In the genomic region with DNA sequence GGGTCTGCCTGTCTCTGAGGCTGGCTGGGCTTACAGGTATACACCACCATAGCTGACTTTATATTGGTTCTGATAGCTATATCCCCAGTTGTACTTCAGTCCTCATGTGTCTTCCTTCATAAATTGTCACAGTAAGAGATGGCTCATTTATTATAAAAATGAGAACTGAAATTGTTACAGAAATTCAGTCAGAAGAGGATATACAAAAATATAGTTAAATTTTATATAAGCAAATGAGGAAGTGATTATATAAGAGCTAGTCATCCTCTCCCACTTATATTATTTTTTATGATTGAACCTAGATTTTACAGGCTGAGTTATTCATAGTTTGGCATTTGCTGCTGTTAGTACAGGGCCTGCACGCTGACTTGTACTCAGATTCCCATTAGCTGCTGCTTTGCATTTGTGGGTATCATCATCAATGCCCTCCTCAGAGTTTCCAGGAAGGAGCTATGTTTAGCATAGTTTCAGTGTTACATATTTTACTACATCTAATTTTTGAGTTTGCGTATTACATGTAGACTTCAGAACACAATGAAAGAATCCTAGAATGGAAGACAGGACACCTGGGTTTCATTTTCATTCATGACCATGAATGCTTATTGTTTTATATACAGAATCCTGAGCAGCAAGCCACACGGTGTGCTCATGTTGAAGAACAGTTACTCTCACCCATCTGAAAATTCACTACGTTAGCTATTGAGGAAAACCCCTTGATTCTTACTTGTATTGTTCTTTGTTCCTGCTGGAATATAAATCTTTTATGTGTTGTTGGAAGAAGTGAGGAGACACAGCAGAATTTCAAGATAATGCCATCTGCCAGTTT, we compare ENCODE assay signal across 28 mouse cellular contexts. TPM values are rescaled to one million over a fixed set of nuclear protein-coding genes. Genes with fewer than 3 reads are reported as not detected.
DNase-seq lines count a peak whose midpoint lies in the region; ATAC-seq and TF ChIP-seq lines count a peak whose summit lies in the region.
"Had no signal": no experiment of that assay in that cellular context is flagged by ENCODE, and none has a peak within 500 bp of the region (broad histone marks: within the 10 kb centered on the region; RNA-seq: fewer than 3 reads in every experiment).

No protein-coding gene starts in this region.

- TF ChIP-seq EP300 in CH12.LX (IDR thresholded peaks at IDR 0.05; ENCODE audit: low read length), result peak; percentile 99

- H3K4me1 ChIP-seq in CH12.LX (ENCODE audit: control insufficient read depth in 1 of 2, insufficient read depth in 2 of 2), result peaks cover 18 to 61% of the 10 kb centered on the region in 2 experiments
- peaks cover 2% of the 10 kb centered on the region; the same call in 1 of the 2 replicates for H3K4me1 ChIP-seq in cortical plate, adult 2 months (ENCODE audit: control insufficient read depth, insufficient read depth, low read length)
- H3K4me1 ChIP-seq: embryonic facial prominence, embryonic 15.5 days; heart, embryonic 15.5 days; kidney, embryonic 15.5 days; limb, embryonic 15.5 days; liver, embryonic 15.5 days; stomach, embryonic 15.5 days had no signal

- dilution Hi-C loops in CH12.LX (cut with MboI; ENCODE audit: extremely low pct_ligation_motif_present, extremely low pct_unique_long_range_greater_than_20kb, low sequenced_read_pairs), result no loop called here

- H3K9me3 ChIP-seq in CH12.LX (replicated peaks; ENCODE audit: low read length), result no peaks in the 10 kb centered on the region
- H3K9me3 ChIP-seq: embryonic facial prominence, embryonic 15.5 days; heart, embryonic 15.5 days; kidney, embryonic 15.5 days; limb, embryonic 15.5 days; liver, embryonic 15.5 days; lung, embryonic 15.5 days; midbrain, embryonic 10.5 days; stomach, embryonic 15.5 days had no signal

- intact Hi-C loops in heart, postnatal 10 days (cut with DNase I), result no loop called here

- H3K79me2 ChIP-seq in CH12.LX (replicated peaks; ENCODE audit: control insufficient read depth, extremely low read depth, insufficient read depth, poor library complexity, severe bottlenecking), result peaks cover 2% of the 10 kb centered on the region

- TF ChIP-seq RAD21 in CH12.LX (IDR thresholded peaks at IDR 0.05; ENCODE audit: low read depth, low read length), result no peak; the same call in 1 of the 2 replicates

- H3K27ac ChIP-seq in CH12.LX (ENCODE audit: insufficient read depth, low read depth), result peak overlapping the region; percentile 86
- peak overlapping the region; percentile 42; the same call in 1 of the 2 replicates for H3K27ac ChIP-seq in cortical plate, adult 2 months (ENCODE audit: insufficient read depth, low read length)
- H3K27ac ChIP-seq: embryonic facial prominence, embryonic 15.5 days; gastrocnemius, adult 2 months; heart, embryonic 15.5 days; kidney, embryonic 15.5 days; limb, embryonic 15.5 days; liver, embryonic 15.5 days; lung, embryonic 15.5 days; midbrain, embryonic 10.5 days; stomach, embryonic 15.5 days had no signal

- H3K36me3 ChIP-seq in CH12.LX (replicated peaks in 1 of 2; ENCODE audit: control insufficient read depth in 1 of 2, insufficient read depth in 1 of 2, low read length in 1 of 2), result peaks cover 0 to 17% of the 10 kb centered on the region in 2 experiments
- H3K36me3 ChIP-seq: embryonic facial prominence, embryonic 15.5 days; heart, embryonic 15.5 days; kidney, embryonic 15.5 days; limb, embryonic 15.5 days; liver, embryonic 15.5 days; lung, embryonic 15.5 days; stomach, embryonic 15.5 days had no signal

- 0 out of 2 replicates have a peak, but pooled peaks have one; percentile 30 for ATAC-seq in neutrophil, adult 5-6 weeks (ENCODE audit: extremely low read depth, insufficient number of reproducible peaks, low FRiP score, poor library complexity, severe bottlenecking)
- ATAC-seq: midbrain, embryonic 16.5 days had no signal

- TF ChIP-seq POLR2A in CH12.LX (IDR thresholded peaks at IDR 0.05; ENCODE audit: low read depth, low read length), result no peak
- TF ChIP-seq POLR2A in cortical plate, adult 2 months (IDR thresholded peaks at IDR 0.05; ENCODE audit: extremely low read depth, insufficient read depth, low read length), result no peak

- in situ Hi-C loops in CH12.LX (cut with MboI; ENCODE audit: low pct_ligation_motif_present, low pct_unique_long_range_greater_than_20kb, low sequenced_read_pairs), result loop anchor here (25.0 kb wide), 1 partner anchor 398 kb away; no protein-coding TSS in a partner anchor

- H3K27me3 ChIP-seq in CH12.LX (replicated peaks), result no peaks in the 10 kb centered on the region
- H3K27me3 ChIP-seq: embryonic facial prominence, embryonic 15.5 days; heart, embryonic 15.5 days; kidney, embryonic 15.5 days; limb, embryonic 15.5 days; liver, embryonic 15.5 days; lung, embryonic 15.5 days; stomach, embryonic 15.5 days had no signal

- no peak for TF ChIP-seq CTCF in CH12.LX (conservative IDR thresholded peaks at IDR 0.05 in 1 of 2, IDR thresholded peaks at IDR 0.05 in 1 of 2; ENCODE audit: low read depth in 2 of 2, low read length in 2 of 2)
- no peak for TF ChIP-seq CTCF in cortical plate, adult 2 months (IDR thresholded peaks at IDR 0.05; ENCODE audit: extremely low read depth, insufficient read depth, low read length)

- DNase-seq in right cerebral cortex, adult 18-20 months, result peak; percentile 27
- no peak for DNase-seq in right cerebral cortex, postnatal 25 days
- DNase-seq in CH12.LX (ENCODE audit: extremely low read depth), result peak; percentile 89
- DNase-seq in heart, postnatal 10 days, result no peak
- DNase-seq in cerebellum, adult 8-10 months, result no peak
- DNase-seq: adrenal gland, postnatal 36 days; cerebellum, adult 2 months; cerebellum, postnatal 36 days; gastrocnemius, adult 2 months; heart, postnatal 4 days; kidney, adult 11 months; kidney, postnatal 36 days; left cerebral cortex, postnatal 4 days; lung, postnatal 36 days; thymus, postnatal 4 days had no signal

- no peak overlapping the region for H3K4me3 ChIP-seq in CH12.LX (replicated peaks in 1 of 3; ENCODE audit: low read depth in 2 of 3, low read length in 2 of 3, poor library complexity in 1 of 3)
- no peak overlapping the region for H3K4me3 ChIP-seq in cortical plate, adult 2 months (ENCODE audit: insufficient read depth, low read length)
- H3K4me3 ChIP-seq: embryonic facial prominence, embryonic 15.5 days; gastrocnemius, adult 2 months; heart, embryonic 15.5 days; kidney, embryonic 15.5 days; limb, embryonic 15.5 days; liver, embryonic 15.5 days; lung, embryonic 15.5 days; midbrain, embryonic 10.5 days; stomach, embryonic 15.5 days had no signal

- H3K9ac ChIP-seq in CH12.LX (ENCODE audit: insufficient read depth, low read depth), result peak overlapping the region; percentile 56; the same call in 1 of the 2 replicates
- H3K9ac ChIP-seq: embryonic facial prominence, embryonic 15.5 days; heart, embryonic 15.5 days; kidney, embryonic 15.5 days; limb, embryonic 15.5 days; liver, embryonic 15.5 days; lung, embryonic 15.5 days; stomach, embryonic 15.5 days had no signal

- H3K4me2 ChIP-seq in CH12.LX (ENCODE audit: insufficient read depth, low read depth, poor library complexity, severe bottlenecking), result peak overlapping the region; percentile 56
- H3K4me2 ChIP-seq: embryonic facial prominence, embryonic 15.5 days; heart, embryonic 15.5 days; kidney, embryonic 15.5 days; limb, embryonic 15.5 days; liver, embryonic 15.5 days; lung, embryonic 15.5 days; stomach, embryonic 15.5 days had no signal

TF ChIP-seq in CH12.LX, 34 proteins besides CTCF, POLR2A, EP300 and RAD21 (continues in another document):
- TF ChIP-seq UBTF (IDR thresholded peaks at IDR 0.05; ENCODE audit: low read depth, low read length), result no peak
- TF ChIP-seq SMC3 (IDR thresholded peaks at IDR 0.05; ENCODE audit: low read depth, low read length), result peak; percentile 3; the same call in 1 of the 2 replicates
- TF ChIP-seq MXI1 (IDR thresholded peaks at IDR 0.05; ENCODE audit: low read depth, low read length), result peak; percentile 53; the same call in 1 of the 2 replicates
- TF ChIP-seq GABPA (IDR thresholded peaks at IDR 0.05; ENCODE audit: insufficient replicate concordance, low read depth, low read length), result no peak
- TF ChIP-seq ZKSCAN1 (IDR thresholded peaks at IDR 0.05; ENCODE audit: borderline replicate concordance, low read depth, low read length), result no peak; the same call in 1 of the 2 replicates
- TF ChIP-seq ZNF384 (IDR thresholded peaks at IDR 0.05; ENCODE audit: low read depth, low read length), result peak; percentile 49
- TF ChIP-seq TBP (conservative IDR thresholded peaks at IDR 0.05; ENCODE audit: low read depth, low read length), result no peak; the same call in 1 of the 2 replicates
- TF ChIP-seq ELF1 (IDR thresholded peaks at IDR 0.05; ENCODE audit: low read depth, low read length), result peak; percentile 80
- TF ChIP-seq ETS1 (conservative IDR thresholded peaks at IDR 0.05; ENCODE audit: low read depth, low read length), result peak; percentile 97
- peak; percentile 29; the same call in 1 of the 2 replicates for TF ChIP-seq MAZ (IDR thresholded peaks at IDR 0.05; ENCODE audit: low read depth, low read length)
- TF ChIP-seq POLR2AphosphoS2 (IDR thresholded peaks at IDR 0.05; ENCODE audit: low read depth, low read length), result no peak
- no peak for TF ChIP-seq USF1 (IDR thresholded peaks at IDR 0.05; ENCODE audit: low read depth, low read length)
- peak; percentile 46; the same call in 1 of the 2 replicates for TF ChIP-seq NRF1 (IDR thresholded peaks at IDR 0.05; ENCODE audit: low read depth, low read length)
- TF ChIP-seq HCFC1 (IDR thresholded peaks at IDR 0.05; ENCODE audit: low read depth, low read length), result peak; percentile 34
- no peak for TF ChIP-seq KAT2A (IDR thresholded peaks at IDR 0.05; ENCODE audit: insufficient replicate concordance, low read length)
- TF ChIP-seq MAX (IDR thresholded peaks at IDR 0.05; ENCODE audit: low read length), result peak; percentile 53

RNA-seq across cellular contexts. Expression of a gene that starts 29.7 kb away (rescaled TPM):
- total RNA-seq in CH12.LX (2012; rRNA removed) (2.4 and 2.7 TPM in 2 replicates), CH12.LX (2014; rRNA removed) (3.2 and 3.3 TPM in 2 replicates)
- 4.1 and 4.4 TPM in 2 replicates for polyA plus RNA-seq in CH12.LX (2012; ENCODE audit: insufficient read length, low read depth)
- polyA plus RNA-seq in cortical plate, adult 2 months (2012; rRNA removed), result 21.9 and 22.5 TPM in 2 replicates
- 40.6 and 42.8 TPM in 2 replicates for total RNA-seq in neutrophil, adult 5-6 weeks (2017)
- total RNA-seq in heart, postnatal 10 days (2021), result under 1 TPM in 1 of 2 experiments, not detected in 1; 0.15 TPM
- total RNA-seq: gastrocnemius, postnatal 4 days had no signal
- polyA plus RNA-seq: small intestine, adult 2 months had no signal

RNA-seq across cellular contexts. Expression of a gene that starts 29.9 kb away (rescaled TPM):
- total RNA-seq in CH12.LX (2012; rRNA removed) (10.0 and 11.5 TPM in 2 replicates), CH12.LX (2014; rRNA removed) (17.5 and 17.7 TPM in 2 replicates)
- 7.6 and 8.5 TPM in 2 replicates for polyA plus RNA-seq in CH12.LX (2012; ENCODE audit: insufficient read length, low read depth)
- 40.2 and 41.3 TPM in 2 replicates for polyA plus RNA-seq in cortical plate, adult 2 months (2012; rRNA removed)
- total RNA-seq in neutrophil, adult 5-6 weeks (2017), result 11.1 and 12.6 TPM in 2 replicates
- total RNA-seq in heart, postnatal 10 days (2021), result 10 to 100 TPM; 11.5 to 12.2 TPM

RNA-seq across cellular contexts. Expression of a gene that starts 30.0 kb away (rescaled TPM):
- total RNA-seq in CH12.LX (2012; rRNA removed), result 72.1 and 74.0 TPM in 2 replicates
- total RNA-seq in CH12.LX (2014; rRNA removed), result 264 and 276 TPM in 2 replicates
- polyA plus RNA-seq in CH12.LX (2012; ENCODE audit: insufficient read length, low read depth), result 98.3 and 107 TPM in 2 replicates
- polyA plus RNA-seq in cortical plate, adult 2 months (2012; rRNA removed), result 18.7 and 19.6 TPM in 2 replicates
- total RNA-seq in neutrophil, adult 5-6 weeks (2017), result 20.0 and 20.4 TPM in 2 replicates
- total RNA-seq in heart, postnatal 10 days (2021), result 10 to 100 TPM; 22.5 to 30.5 TPM

Comparison
In these comparisons a context has a peak if more than half of its experiments do, and no peak if none do; other contexts are left out.
1. DNase-seq: peak in right cerebral cortex, adult 18-20 months (single experiment) and CH12.LX (single experiment); none in right cerebral cortex, postnatal 25 days (single experiment), heart, postnatal 10 days (0 of 2) and cerebellum, adult 8-10 months (single experiment).